Mouse (Mus musculus) megakaryocyte, adult 5-6 weeks (primary cell): Measurements from ENCODE around the gene Ednra. TPM values are rescaled to one million over a fixed set of nuclear protein-coding genes. Genes with fewer than 3 reads are reported as not detected.

Experiments
- ATAC-seq: 2 replicates; pipeline ENCODE4 v1.8.0; 2016; ENCODE audit warnings: mild to moderate bottlenecking, inconsistent platforms; ENCODE audit not compliant: poor library complexity, severe bottlenecking
- total RNA-seq, 2 experiments: library from RNA; stranded (forward) in 1 of 2; stranded (reverse) in 1 of 2; fragments of 153-499, 151-499 nt in 1 of 2; fragments of 221-1000, 200-1000 nt in 1 of 2; gene quantifications; 2 replicates each; pipeline versions ENCODE4 v1.2.3 to v1.2.4; 2015 to 2017

Ednra gene
- total RNA-seq, 2 experiments from 2014 or later = 0.81 to 1.3 TPM

GRCm38 (mm10) chr8:77659534-77660080 is 64.7 kb downstream of the Ednra start:
- ATAC-seq = no peak

- no peak for ATAC-seq
Measured at GRCm38 (mm10) chr8:77658356-77658755, 65.9 kb downstream of the Ednra start.

- no peak for ATAC-seq
Measured at GRCm38 (mm10) chr8:77650646-77651190, 73.5 kb downstream of the Ednra start.

GRCm38 (mm10) chr8:77640093-77640839 is 84.0 kb downstream of the Ednra start:
- ATAC-seq = no peak

- no peak for ATAC-seq
Measured at GRCm38 (mm10) chr8:77637593-77637992, 86.7 kb downstream of the Ednra start.

- ATAC-seq = no peak
Measured at GRCm38 (mm10) chr8:77634035-77634434, 90.2 kb downstream of the Ednra start.

- no peak for ATAC-seq
Measured at GRCm38 (mm10) chr8:77633211-77633610, 91.1 kb downstream of the Ednra start.

- ATAC-seq = no peak
Measured at GRCm38 (mm10) chr8:77630691-77631090, 93.6 kb downstream of the Ednra start.

- peak; percentile 98 for ATAC-seq
Measured at GRCm38 (mm10) chr8:77629858-77630537, 94.3 kb downstream of the Ednra start.

GRCm38 (mm10) chr8:77623677-77624209 is 100.5 kb downstream of the Ednra start:
- no peak for ATAC-seq

- peak; percentile 30; the same call in 1 of the 2 replicates for ATAC-seq
Measured at GRCm38 (mm10) chr8:77617916-77618315, 106.3 kb downstream of the Ednra start.

Other genes with a start within 250 kb of the Ednra start
- 3.9 and 5.2 TPM in 2 replicates for gene Arhgap10, start 206.5 kb downstream of the Ednra start, total RNA-seq (2015)
- gene Arhgap10, start 206.5 kb downstream of the Ednra start, total RNA-seq (2017) = 7.7 and 11.7 TPM in 2 replicates
- gene Prmt9, start 175.1 kb downstream of the Ednra start, total RNA-seq (2015) = 12.1 and 14.6 TPM in 2 replicates
- 18.6 and 20.2 TPM in 2 replicates for gene Prmt9, start 175.1 kb downstream of the Ednra start, total RNA-seq (2017)
- gene Tmem184c, start 113.8 kb downstream of the Ednra start, total RNA-seq (2015) = 25.0 and 29.8 TPM in 2 replicates
- gene Tmem184c, start 113.8 kb downstream of the Ednra start, total RNA-seq (2017) = 20.6 and 25.2 TPM in 2 replicates